Mouse (Mus musculus) testis, postnatal 14 days (tissue): ENCODE results near the gene Vmn2r106.

Experiments
- DNase-seq: peaks from one replicate; pipeline ENCODE4 v3.0.0; 2021; ENCODE audit warnings: low spot score

The Vmn2r106 gene

GRCm38 (mm10) chr17:20285453-20285852, at the start of gene Vmn2r106:
Gene Vmn2r106, minus strand, starts transcription at chr17:20285553.
- no peak for DNase-seq

GRCm38 (mm10) chr17:20305790-20306189, 20.4 kb upstream of the Vmn2r106 start:
- DNase-seq: no peak

- DNase-seq: no peak
Observed at GRCm38 (mm10) chr17:20286906-20287305, 1.6 kb upstream of the Vmn2r106 start.

- no peak for DNase-seq
Observed at GRCm38 (mm10) chr17:20255522-20255921, 29.8 kb downstream of the Vmn2r106 start.

GRCm38 (mm10) chr17:20234952-20235351, 50.4 kb downstream of the Vmn2r106 start, which contains the start of gene Vmn2r105:
Gene Vmn2r105, minus strand, starts transcription at chr17:20235052.
- no peak for DNase-seq
